Mouse (Mus musculus) gastrocnemius, adult 2 months (tissue): Measurements from ENCODE around the gene Oma1. TPM values are rescaled to one million over a fixed set of nuclear protein-coding genes. Genes with fewer than 3 reads are reported as not detected.

Source experiments
- DNase-seq: peaks from one replicate; pipeline ENCODE4 v3.0.0; 2022
- H3K27ac ChIP-seq: fragments of 200-600 bp; 2 replicates; pipeline ENCODE4 v1.8.1; 2022; ENCODE audit warnings: mild to moderate bottlenecking
- H3K4me3 ChIP-seq: fragments of 200-600 bp; 2 replicates; pipeline ENCODE4 v1.8.1; 2022; ENCODE audit warnings: mild to moderate bottlenecking, moderate library complexity
- CTCF ChIP-seq: fragments of 200-600 bp; IDR thresholded peaks from 2 replicates; pipeline ENCODE4 v1.8.1; 2022; ENCODE audit warnings: antibody characterized with exemption, mild to moderate bottlenecking, moderate library complexity
- intact Hi-C: fragments of 180-260 bp; cut with DNase I; formaldehyde crosslinking; loops from one replicate; pipeline ENCODE4 v1.15.1; 2025
- total RNA-seq, 2 experiments: library from RNA; stranded (reverse); gene quantifications; 2 replicates each; pipeline ENCODE4 v1.2.3; 2021

Oma1 gene
- total RNA-seq, 2 experiments from 2014 or later = 20.7 to 29.1 TPM

DNA sequence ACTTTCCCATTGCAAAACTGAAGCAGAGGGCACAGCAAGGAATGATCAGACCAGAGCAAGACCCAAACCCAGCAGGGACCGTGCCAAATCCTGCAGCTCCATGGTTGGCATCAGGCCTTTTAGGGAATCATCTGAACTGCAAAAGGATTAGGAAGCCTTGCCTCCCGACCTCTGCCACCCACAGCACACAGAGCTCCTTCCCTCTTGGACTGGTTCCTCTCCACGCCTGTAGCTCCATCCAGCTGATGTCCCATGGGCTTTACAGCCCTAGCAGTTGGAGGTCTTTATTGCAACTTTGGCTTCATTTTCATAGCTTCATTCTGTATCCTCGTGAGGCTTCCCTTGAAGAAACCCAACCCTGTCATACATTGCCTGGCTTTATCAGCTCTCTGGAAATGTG, 71.4 kb downstream of the Oma1 start:
- Histone ChIP-seq H3K4me3 (no peak overlapping the region), H3K27ac (no peak overlapping the region)
- TF ChIP-seq CTCF = no peak
- intact Hi-C loops = no loop called here
- DNase-seq = no peak

DNA sequence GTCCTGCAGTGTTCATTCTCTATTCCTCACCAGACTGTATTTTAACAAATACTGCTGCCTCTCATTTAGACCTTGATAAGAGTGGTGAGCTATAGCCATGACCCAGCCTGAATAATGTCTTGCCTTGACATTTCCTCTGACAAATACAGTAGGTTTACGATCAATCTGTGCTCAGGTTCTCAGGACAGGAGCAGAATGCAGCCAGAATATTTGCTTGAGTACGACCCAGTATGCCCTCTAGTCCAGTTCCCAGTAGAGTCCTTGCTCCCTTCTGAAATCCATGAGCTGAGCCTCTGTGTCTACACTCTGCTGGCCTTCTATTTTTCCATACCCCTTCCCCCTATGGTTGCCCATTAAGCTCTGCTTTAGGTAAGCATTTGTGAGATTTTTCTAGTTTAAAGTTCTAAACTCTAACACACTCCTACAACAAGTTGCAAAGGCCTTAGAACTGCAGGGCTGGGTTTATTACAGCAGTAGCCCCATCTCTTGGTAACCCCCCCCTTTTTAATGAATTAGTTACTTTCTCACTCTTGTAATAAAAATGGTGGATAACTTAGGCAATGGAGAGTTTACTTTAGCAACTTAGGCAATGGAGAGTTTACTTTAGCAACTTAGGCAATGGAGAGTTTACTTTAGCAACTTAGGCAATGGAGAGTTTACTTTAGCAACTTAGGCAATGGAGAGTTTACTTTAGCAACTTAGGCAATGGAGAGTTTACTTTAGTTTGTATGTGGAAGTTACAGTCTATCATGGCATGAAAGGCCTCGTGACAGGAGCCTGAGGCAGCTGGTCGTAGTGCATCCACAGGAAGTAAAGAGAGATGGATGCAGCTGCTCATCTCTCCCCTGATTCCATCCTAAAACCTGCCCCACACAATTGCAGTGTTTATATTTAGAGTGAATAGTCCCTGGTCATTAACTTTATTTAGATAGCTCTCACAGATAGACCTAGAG, 72.5 kb downstream of the Oma1 start:
- no peak for DNase-seq
- intact Hi-C loops = no loop called here
- no peak overlapping the region for H3K4me3 ChIP-seq
- no peak for TF ChIP-seq CTCF
- no peak overlapping the region for H3K27ac ChIP-seq

- intact Hi-C loops = no loop called here
- no peak overlapping the region for H3K27ac ChIP-seq
- no peak for DNase-seq
- TF ChIP-seq CTCF = no peak
- no peak overlapping the region for H3K4me3 ChIP-seq
These were observed 73.7 kb downstream of the Oma1 start for GRCm38 (mm10) chr4:103387292-103387691.

- no peak for TF ChIP-seq CTCF
- no peak overlapping the region for H3K4me3 ChIP-seq
- H3K27ac ChIP-seq = no peak overlapping the region
- no peak for DNase-seq
- intact Hi-C loops = no loop called here
These were observed 75.0 kb downstream of the Oma1 start for GRCm38 (mm10) chr4:103388530-103389178.

GRCm38 (mm10) chr4:103389583-103389982, 76.0 kb downstream of the Oma1 start:
- intact Hi-C loops = no loop called here
- TF ChIP-seq CTCF = no peak
- H3K4me3 ChIP-seq = no peak overlapping the region
- no peak for DNase-seq
- no peak overlapping the region for H3K27ac ChIP-seq

DNA sequence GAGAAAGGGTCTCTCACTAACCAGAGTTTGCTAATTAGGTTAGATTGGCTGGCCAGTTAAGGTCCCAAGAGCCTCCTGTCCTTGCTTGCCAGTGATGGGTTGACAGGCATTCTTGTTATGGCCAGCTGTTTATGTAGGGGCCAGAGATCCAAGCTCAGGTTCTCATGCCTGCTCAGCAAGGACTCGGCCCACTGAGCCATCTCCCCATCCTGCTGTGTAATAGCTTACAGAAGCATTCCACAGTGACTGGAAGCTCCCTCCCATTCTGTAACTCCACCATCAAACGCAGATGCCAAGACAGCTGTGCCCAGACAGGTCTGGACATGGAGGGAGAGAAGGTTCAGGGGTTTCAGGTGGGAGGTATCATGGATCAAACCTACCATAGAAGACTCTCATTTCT, 76.9 kb downstream of the Oma1 start:
- no peak for DNase-seq
- intact Hi-C loops = no loop called here
- H3K4me3 ChIP-seq = no peak overlapping the region
- no peak overlapping the region for H3K27ac ChIP-seq
- TF ChIP-seq CTCF = no peak

DNA sequence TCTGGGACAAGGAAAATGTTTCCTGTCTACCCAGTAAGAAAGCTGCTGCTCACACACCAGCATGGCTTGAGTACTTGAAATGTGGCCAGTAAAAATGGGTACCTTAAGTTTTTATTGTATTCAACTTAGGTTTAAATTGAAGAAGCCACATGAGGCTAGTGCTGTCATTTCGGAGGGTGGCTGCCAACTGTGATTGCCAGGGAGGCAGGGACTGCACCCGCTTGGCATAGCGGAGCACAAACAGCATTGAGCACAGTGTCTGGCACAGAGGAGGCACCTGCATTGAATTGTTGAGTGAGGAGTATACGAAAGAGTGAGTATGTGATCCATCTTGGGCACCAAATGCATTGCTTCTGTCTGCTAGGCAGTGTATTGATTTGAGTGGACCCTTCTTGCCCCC, 81.5 kb downstream of the Oma1 start:
- TF ChIP-seq CTCF = no peak
- H3K4me3 ChIP-seq = no peak overlapping the region
- intact Hi-C loops = no loop called here
- no peak for DNase-seq
- H3K27ac ChIP-seq = no peak overlapping the region

- Histone ChIP-seq H3K27ac (no peak overlapping the region), H3K4me3 (no peak overlapping the region)
- no peak for TF ChIP-seq CTCF
- DNase-seq = no peak
- intact Hi-C loops = no loop called here
These were observed 82.3 kb downstream of the Oma1 start for GRCm38 (mm10) chr4:103395905-103396304.

DNA sequence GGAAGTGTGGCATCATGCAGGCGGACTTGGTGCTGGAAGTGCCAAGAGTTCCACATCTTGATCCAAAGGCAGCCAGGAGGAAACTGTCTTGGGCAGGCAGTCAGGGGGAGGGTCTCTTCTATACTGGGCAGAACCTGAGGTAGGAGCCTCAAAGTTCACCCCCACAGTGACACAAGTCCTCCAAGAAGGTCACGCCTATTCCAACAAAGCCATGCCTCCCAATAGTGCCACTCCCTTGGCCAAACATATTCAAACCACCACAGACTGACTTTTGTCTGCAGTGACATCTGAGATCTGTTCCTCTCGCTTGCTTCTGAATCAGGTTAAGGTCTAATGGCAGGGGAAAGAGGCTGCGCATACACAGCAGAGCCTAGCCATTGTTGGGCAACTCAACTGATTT, 83.3 kb downstream of the Oma1 start:
- DNase-seq = no peak
- TF ChIP-seq CTCF = no peak
- H3K4me3 ChIP-seq = no peak overlapping the region
- intact Hi-C loops = no loop called here
- no peak overlapping the region for H3K27ac ChIP-seq

DNA sequence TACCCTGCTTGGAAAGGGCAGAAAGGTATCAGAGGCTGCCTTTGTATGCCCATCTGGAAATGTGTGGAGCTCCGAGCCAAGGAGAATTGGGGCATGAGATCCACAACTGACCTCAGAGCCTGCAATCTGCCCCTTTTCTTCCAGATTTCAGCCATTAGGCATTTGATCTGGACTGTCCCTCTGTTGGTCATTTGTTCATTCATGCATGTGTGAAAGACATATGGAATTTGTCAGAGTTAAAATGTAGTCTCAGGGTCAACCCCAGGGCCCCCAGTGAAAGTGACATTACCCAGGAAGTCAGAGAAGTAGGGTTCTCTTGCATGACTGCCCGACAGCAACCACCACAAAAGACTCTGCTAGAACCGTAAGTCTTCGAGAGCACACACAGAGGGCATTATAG, 89.0 kb downstream of the Oma1 start:
- Histone ChIP-seq H3K4me3 (no peak overlapping the region), H3K27ac (no peak overlapping the region)
- DNase-seq = no peak
- intact Hi-C loops = no loop called here
- TF ChIP-seq CTCF = no peak

GRCm38 (mm10) chr4:103405321-103405720, 91.7 kb downstream of the Oma1 start:
- no peak for TF ChIP-seq CTCF
- DNase-seq = no peak
- H3K27ac ChIP-seq = no peak overlapping the region
- H3K4me3 ChIP-seq = no peak overlapping the region
- intact Hi-C loops = no loop called here

DNA sequence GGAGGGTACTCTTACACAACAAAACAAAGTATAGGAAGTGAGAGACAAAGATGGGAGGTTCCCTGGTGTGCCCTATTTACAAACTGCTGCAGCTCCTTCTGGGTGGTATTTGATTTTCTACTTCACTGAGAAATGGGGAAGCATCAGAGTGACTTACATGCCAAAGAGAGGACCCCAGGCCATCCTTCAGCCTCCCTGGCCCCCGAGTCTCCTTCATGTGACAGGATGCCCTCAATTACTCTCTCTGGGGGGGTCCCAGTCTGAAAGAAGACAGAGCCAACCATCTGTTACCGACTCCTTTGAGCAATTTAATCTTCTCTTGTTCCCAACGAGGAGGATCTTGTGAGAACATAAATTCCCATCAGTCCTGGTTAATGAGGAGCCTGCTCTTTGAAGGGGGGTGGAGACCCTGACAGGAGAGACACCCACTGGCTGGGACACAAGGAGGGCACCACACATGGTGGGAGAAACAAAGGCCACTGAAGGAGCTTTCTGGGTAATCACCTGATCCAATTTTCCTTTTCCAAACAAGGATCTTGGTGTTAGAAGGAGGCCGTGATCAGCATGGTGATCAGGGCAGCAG, 96.7 kb downstream of the Oma1 start:
- TF ChIP-seq CTCF = no peak
- no peak overlapping the region for H3K27ac ChIP-seq
- intact Hi-C loops = no loop called here
- no peak for DNase-seq
- H3K4me3 ChIP-seq = no peak overlapping the region

Other genes starting within 250 kb of the Oma1 start
- 10 to 100 TPM; 20.0 to 21.4 TPM for gene Mier1, start 199.4 kb upstream of the Oma1 start, total RNA-seq
- under 1 TPM; 0.36 to 0.56 TPM for gene Wdr78, start 199.3 kb upstream of the Oma1 start, total RNA-seq
- 1 to 10 TPM; 4.6 to 6.3 TPM for gene Slc35d1, start 98.6 kb upstream of the Oma1 start, total RNA-seq
- gene 4921539E11Rik, start 22.9 kb upstream of the Oma1 start, total RNA-seq = not detected